Mouse (Mus musculus) MEL (cell line): Measurements from ENCODE around the gene Ticam1. TPM values are rescaled to one million over a fixed set of nuclear protein-coding genes. Genes with fewer than 3 reads are reported as not detected.
A peak's percentile ranks its signal among the peaks of the same experiment; 100 is the strongest.

Experiments used
- DNase-seq: peaks from one replicate; pipeline ENCODE4 v3.0.0; 2011; ENCODE audit warnings: low read depth, low spot score
- H3K27ac ChIP-seq: 2 replicates; pipeline ENCODE4 v1.5.1; 2012; ENCODE audit warnings: low read depth, mild to moderate bottlenecking, control low read depth, low read length, moderate library complexity; ENCODE audit not compliant: control insufficient read depth
- H3K27me3 ChIP-seq, 2 experiments: fragments of 150-350 bp in 1 of 2; sonication (generic) in 1 of 2; 2 replicates each; pipeline ENCODE4 v1.6.1; 2012; ENCODE audit warnings: low read length in 2 of 2, mild to moderate bottlenecking in 2 of 2, improper control_type of control experiment in 1 of 2, moderate library complexity in 1 of 2; ENCODE audit not compliant: insufficient read depth in 2 of 2, control insufficient read depth in 1 of 2
- H3K36me3 ChIP-seq, 2 experiments: 2 replicates each; pipeline ENCODE4 v1.6.1; 2012 to 2014; ENCODE audit warnings: low read length in 2 of 2, improper control_type of control experiment in 1 of 2, inconsistent platforms in 1 of 2, mild to moderate bottlenecking in 1 of 2; ENCODE audit not compliant: insufficient read depth in 2 of 2, control insufficient read depth in 1 of 2
- H3K4me1 ChIP-seq, 2 experiments: fragments of 150-350 bp in 1 of 2; sonication (generic) in 1 of 2; 2 replicates each; pipeline ENCODE4 v1.6.1; 2012; ENCODE audit warnings: low read length in 2 of 2, improper control_type of control experiment in 1 of 2, mild to moderate bottlenecking in 1 of 2; ENCODE audit not compliant: insufficient read depth in 2 of 2, control insufficient read depth in 1 of 2
- H3K4me3 ChIP-seq, 2 experiments: fragments of 150-350 bp in 1 of 2; sonication (generic) in 1 of 2; 2 replicates each; pipeline ENCODE4 v1.5.1; 2012; ENCODE audit warnings: low read depth in 2 of 2, low read length in 2 of 2, mild to moderate bottlenecking in 2 of 2, moderate library complexity in 2 of 2, control low read depth in 1 of 2, improper control_type of control experiment in 1 of 2; ENCODE audit not compliant: control insufficient read depth in 1 of 2, insufficient read depth in 1 of 2
- H3K79me2 ChIP-seq: 2 replicates; pipeline ENCODE4 v1.6.1; 2012; ENCODE audit warnings: mild to moderate bottlenecking, low read length, moderate library complexity; ENCODE audit not compliant: control insufficient read depth, poor library complexity, insufficient read depth
- H3K9ac ChIP-seq: 2 replicates; pipeline ENCODE4 v1.6.1; 2012; ENCODE audit warnings: low read depth, mild to moderate bottlenecking, control low read depth, low read length, moderate library complexity; ENCODE audit not compliant: control insufficient read depth, poor library complexity, severe bottlenecking
- H3K9me3 ChIP-seq: fragments of 150-350 bp; sonication (generic); replicated peaks from 2 replicates; pipeline ENCODE4 v1.6.1; 2012; ENCODE audit warnings: mild to moderate bottlenecking, low read length, improper control_type of control experiment, moderate library complexity; ENCODE audit not compliant: insufficient read depth
- BHLHE40 ChIP-seq: IDR thresholded peaks from 2 replicates; pipeline ENCODE4 v1.6.1; 2012; ENCODE audit warnings: low read depth, mild to moderate bottlenecking, inconsistent platforms, low read length, improper control_type of control experiment, borderline replicate concordance
- CHD1 ChIP-seq: IDR thresholded peaks from 2 replicates; pipeline ENCODE4 v1.6.1; 2012; ENCODE audit warnings: low read depth, mild to moderate bottlenecking, inconsistent platforms, low read length, improper control_type of control experiment
- CHD2 ChIP-seq: IDR thresholded peaks from 2 replicates; pipeline ENCODE4 v1.6.1; 2011; ENCODE audit warnings: low read length, improper control_type of control experiment
- EP300 ChIP-seq, 2 experiments: IDR thresholded peaks; 2 replicates each; pipeline ENCODE4 v1.6.1; 2011; ENCODE audit warnings: improper control_type of control experiment in 2 of 2, low read length in 2 of 2, low read depth in 1 of 2, mild to moderate bottlenecking in 1 of 2
- GATA1 ChIP-seq: IDR thresholded peaks from 2 replicates; pipeline ENCODE4 v1.6.1; 2011; ENCODE audit warnings: low read depth, low read length, improper control_type of control experiment
- MAFK ChIP-seq: IDR thresholded peaks from 2 replicates; pipeline ENCODE4 v1.6.1; 2011; ENCODE audit warnings: low read depth, mild to moderate bottlenecking, low read length, improper control_type of control experiment, borderline replicate concordance
- MEF2A ChIP-seq: IDR thresholded peaks from 2 replicates; pipeline ENCODE4 v1.6.1; 2014; ENCODE audit warnings: low read depth, mild to moderate bottlenecking, inconsistent platforms, low read length, improper control_type of control experiment; ENCODE audit not compliant: poor library complexity, insufficient replicate concordance, severe bottlenecking; ENCODE audit errors: extremely low read depth
- POLR2A ChIP-seq, 2 experiments: IDR thresholded peaks; 2 replicates each; pipeline ENCODE4 v1.6.1; 2011 to 2012; ENCODE audit warnings: low read length in 2 of 2, mild to moderate bottlenecking in 2 of 2, control low read depth in 1 of 2, improper control_type of control experiment in 1 of 2, low read depth in 1 of 2, moderate library complexity in 1 of 2; ENCODE audit not compliant: control insufficient read depth in 1 of 2, insufficient read depth in 1 of 2, poor library complexity in 1 of 2
- POLR2AphosphoS5 ChIP-seq: IDR thresholded peaks from 2 replicates; pipeline ENCODE4 v1.6.1; 2012; ENCODE audit warnings: low read depth, borderline replicate concordance, mild to moderate bottlenecking, inconsistent platforms, low read length, moderate library complexity, mixed read lengths
- RAD21 ChIP-seq: IDR thresholded peaks from 2 replicates; pipeline ENCODE4 v1.6.1; 2011; ENCODE audit warnings: mild to moderate bottlenecking, low read depth, low read length, improper control_type of control experiment
- TAL1 ChIP-seq: IDR thresholded peaks from 2 replicates; pipeline ENCODE4 v1.6.1; 2012; ENCODE audit warnings: mild to moderate bottlenecking, inconsistent platforms, low read length, moderate library complexity, mixed read lengths
- UBTF ChIP-seq: IDR thresholded peaks from 2 replicates; pipeline ENCODE4 v1.6.1; 2012; ENCODE audit warnings: low read depth, mild to moderate bottlenecking, inconsistent platforms, low read length, improper control_type of control experiment, moderate library complexity, borderline replicate concordance; ENCODE audit not compliant: insufficient read depth
- USF1 ChIP-seq: IDR thresholded peaks from 2 replicates; pipeline ENCODE4 v1.6.1; 2014; ENCODE audit warnings: low read depth, mild to moderate bottlenecking, inconsistent platforms, low read length, improper control_type of control experiment, moderate library complexity
- USF2 ChIP-seq, 2 experiments: IDR thresholded peaks; 2 replicates each; pipeline ENCODE4 v1.6.1; 2011 to 2012; ENCODE audit warnings: improper control_type of control experiment in 2 of 2, low read length in 2 of 2, borderline replicate concordance in 1 of 2, inconsistent platforms in 1 of 2, low read depth in 1 of 2, mild to moderate bottlenecking in 1 of 2; ENCODE audit not compliant: insufficient read depth in 1 of 2
- polyA plus RNA-seq, 2 experiments: library from polyadenylated mRNA; stranded (reverse) in 1 of 2; unstranded in 1 of 2; fragments of >175 nt in 1 of 2; fragments of >200 nt in 1 of 2; gene quantifications; 2 replicates each; pipeline versions ENCODE4 v1.2.1 to v1.2.4; 2012; ENCODE audit warnings: low replicate concordance in 2 of 2, low read depth in 1 of 2; ENCODE audit not compliant: insufficient read length in 2 of 2, insufficient read depth in 1 of 2, missing spikeins in 1 of 2
- total RNA-seq: library from RNA; depleted of rRNA; stranded (reverse); fragments of 300-350 nt; gene quantifications from 2 replicates; pipeline ENCODE4 v1.2.3, GENCODE M21; 2012

Ticam1 gene
- total and polyA plus RNA-seq, 3 experiments: 4.6 to 8.7 TPM; not detected in 1

DNA sequence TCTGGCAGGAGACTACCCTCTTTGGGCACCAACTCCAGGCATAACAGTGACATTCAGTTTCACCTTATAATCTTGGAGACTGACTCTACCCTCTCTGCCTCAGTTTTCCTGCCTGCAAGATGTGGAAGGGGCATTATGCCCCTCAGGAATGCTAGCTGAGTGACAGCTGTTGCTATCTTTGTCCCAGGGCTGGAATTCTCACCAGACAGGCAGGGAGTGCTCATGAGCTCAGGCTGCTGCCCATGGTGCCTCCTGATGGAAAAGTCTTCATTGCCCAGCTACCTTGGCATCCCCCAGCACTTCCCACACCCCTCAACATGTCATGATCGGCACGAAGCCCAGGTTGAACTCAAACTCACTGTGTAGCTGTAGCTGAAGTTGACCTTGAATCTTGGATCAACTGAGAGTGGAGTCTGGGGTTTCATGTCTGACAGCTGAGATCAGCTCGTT lies 13.9 kb downstream of the Ticam1 start:
- Histone ChIP-seq H3K36me3 (peaks cover 0 to 24% of the 10 kb centered on the region in 2 experiments; a peak in 3 of 4 replicates), H3K9ac (no peak overlapping the region), H3K4me1 (peaks cover 0 to 40% of the 10 kb centered on the region in 2 experiments; a peak in 2 of 4 replicates), H3K4me3 (no peak overlapping the region), H3K27ac (no peak overlapping the region), H3K79me2 (peaks cover 40% of the 10 kb centered on the region), H3K9me3 (no peaks in the 10 kb centered on the region), H3K27me3 (no peaks in the 10 kb centered on the region)
- no peak for DNase-seq
- peak in 1 of 2 experiments; percentile 30; a peak in 1 of 4 replicates for TF ChIP-seq POLR2A (IDR thresholded peaks at IDR 0.05; ENCODE audit: control insufficient read depth in 1 of 2, insufficient read depth in 1 of 2, low read depth in 1 of 2, low read length in 2 of 2, poor library complexity in 1 of 2)
- no peak for TF ChIP-seq CHD2

DNA sequence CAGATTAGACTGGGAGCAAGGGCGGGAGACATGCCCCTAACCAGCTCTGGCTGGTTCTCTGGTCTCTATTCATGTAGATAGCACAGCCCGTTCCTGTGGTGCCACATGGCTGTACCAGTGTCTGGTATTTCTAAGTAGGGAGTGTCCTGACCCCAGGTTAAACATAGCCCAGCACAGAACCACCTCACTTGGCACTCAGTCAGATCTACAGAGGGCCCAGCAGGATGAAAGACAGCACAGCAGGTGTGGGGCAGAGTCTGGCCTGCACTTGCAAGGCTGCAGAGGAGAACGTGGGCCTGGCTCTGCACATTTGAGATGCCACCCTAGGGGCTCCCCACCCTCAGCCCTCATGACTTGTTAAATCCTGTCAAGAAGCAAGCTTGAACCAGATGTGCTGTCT lies 15.4 kb downstream of the Ticam1 start:
- peaks cover 48% of the 10 kb centered on the region for H3K79me2 ChIP-seq
- H3K4me1 ChIP-seq: peaks cover 0 to 40% of the 10 kb centered on the region in 2 experiments; a peak in 2 of 4 replicates
- H3K4me3 ChIP-seq: no peak overlapping the region
- H3K9ac ChIP-seq: no peak overlapping the region
- DNase-seq: no peak
- H3K27me3 ChIP-seq: no peaks in the 10 kb centered on the region
- H3K36me3 ChIP-seq: peaks cover 0 to 25% of the 10 kb centered on the region in 2 experiments; a peak in 3 of 4 replicates
- no peaks in the 10 kb centered on the region for H3K9me3 ChIP-seq
- TF ChIP-seq CHD2: no peak
- no peak for TF ChIP-seq MAFK
- TF ChIP-seq RAD21: no peak
- no peak for TF ChIP-seq GATA1
- no peak for TF ChIP-seq MEF2A
- TF ChIP-seq POLR2AphosphoS5: no peak
- no peak for TF ChIP-seq BHLHE40
- TF ChIP-seq USF2 (IDR thresholded peaks at IDR 0.05; ENCODE audit: borderline replicate concordance in 1 of 2, insufficient read depth in 1 of 2, low read depth in 1 of 2, low read length in 2 of 2): no peak
- TF ChIP-seq CHD1: no peak
- TF ChIP-seq USF1: no peak
- TF ChIP-seq UBTF: no peak
- TF ChIP-seq EP300 (IDR thresholded peaks at IDR 0.05; ENCODE audit: low read depth in 1 of 2, low read length in 2 of 2): no peak
- no peak for TF ChIP-seq TAL1
- TF ChIP-seq, all 39 proteins: peak for 0
- H3K27ac ChIP-seq: no peak overlapping the region
